Mouse (Mus musculus) limb, embryonic 14.5 days (tissue): Measurements from ENCODE around the gene Gapdh. TPM values are rescaled to one million over a fixed set of nuclear protein-coding genes. Genes with fewer than 3 reads are reported as not detected.

ENCODE experiments used
- ATAC-seq: fragments of 200-750 bp; cut with Nextera tagmentation; 2 replicates; pipeline ENCODE4 v1.8.0; 2017; ENCODE audit warnings: low read depth, moderate number of reproducible peaks, moderate TSS enrichment; ENCODE audit not compliant: low FRiP score
- DNase-seq: peaks from one replicate; pipeline ENCODE4 v3.0.0-alpha.2; 2015; ENCODE audit warnings: low spot score
- H3K27ac ChIP-seq: fragments of 300-500 bp; sonication (generic); replicated peaks from 2 replicates; pipeline ENCODE4 v1.5.1; 2014; ENCODE audit warnings: low read depth, mild to moderate bottlenecking, low read length, moderate library complexity, mixed read lengths
- H3K27me3 ChIP-seq: fragments of 300-500 bp; sonication (generic); 2 replicates; pipeline ENCODE4 v1.6.1; 2014; ENCODE audit warnings: low read length, mixed read lengths; ENCODE audit not compliant: control insufficient read depth, insufficient read depth
- H3K36me3 ChIP-seq: fragments of 300-500 bp; sonication (generic); 2 replicates; pipeline ENCODE4 v1.6.1; 2014; ENCODE audit warnings: mild to moderate bottlenecking, low read length, moderate library complexity, mixed read lengths; ENCODE audit not compliant: control insufficient read depth, insufficient read depth
- H3K4me1 ChIP-seq: fragments of 300-500 bp; sonication (generic); 2 replicates; pipeline ENCODE4 v1.6.1; 2014; ENCODE audit warnings: antibody characterized with exemption, low read length, mixed read lengths; ENCODE audit not compliant: control insufficient read depth, insufficient read depth
- H3K4me2 ChIP-seq: fragments of 300-500 bp; sonication (generic); replicated peaks from 2 replicates; pipeline ENCODE4 v1.6.1; 2014; ENCODE audit warnings: low read depth, mild to moderate bottlenecking, low read length, moderate library complexity; ENCODE audit not compliant: severe bottlenecking
- H3K4me3 ChIP-seq: fragments of 300-500 bp; sonication (generic); replicated peaks from 2 replicates; pipeline ENCODE4 v1.5.1; 2014; ENCODE audit warnings: low read length
- H3K9ac ChIP-seq: fragments of 300-500 bp; sonication (generic); 2 replicates; pipeline ENCODE4 v1.6.1; 2014; ENCODE audit warnings: mild to moderate bottlenecking, low read depth, low read length, moderate library complexity; ENCODE audit not compliant: severe bottlenecking
- H3K9me3 ChIP-seq: fragments of 300-500 bp; sonication (generic); 2 replicates; pipeline ENCODE4 v1.6.1; 2016; ENCODE audit warnings: low read length; ENCODE audit not compliant: control insufficient read depth
- POLR2A ChIP-seq: fragments of 200-500 bp; IDR thresholded peaks from 2 replicates; pipeline ENCODE4 v1.8.0; 2012; ENCODE audit warnings: inconsistent platforms, mild to moderate bottlenecking, moderate library complexity, borderline replicate concordance; ENCODE audit not compliant: insufficient read depth, insufficient read length; ENCODE audit errors: extremely low read depth
- WGBS: fragments of 180-500 bp; shearing (Covaris S2); extraction: QIAGEN DNeasy Blood & Tissue Kit; methylation state at CpG from one replicate; pipeline ENCODE4 v1.1.7; 2014; 5-methylcytosine and 5-hydroxymethylcytosine counted together
- polyA plus RNA-seq, 2 experiments: library from polyadenylated mRNA; depleted of rRNA in 1 of 2; stranded (reverse) in 1 of 2; unstranded in 1 of 2; fragments of >200 nt; fragmentation: Nextera tagmentation in 1 of 2; extraction: Ambion mirVana in 1 of 2; gene quantifications; 2 replicates each; pipeline versions ENCODE4 v1.2.1 to v1.2.3; 2012 to 2014

Gapdh gene
- polyA plus RNA-seq, 2 experiments: 1,691 to 3,758 TPM

DNA sequence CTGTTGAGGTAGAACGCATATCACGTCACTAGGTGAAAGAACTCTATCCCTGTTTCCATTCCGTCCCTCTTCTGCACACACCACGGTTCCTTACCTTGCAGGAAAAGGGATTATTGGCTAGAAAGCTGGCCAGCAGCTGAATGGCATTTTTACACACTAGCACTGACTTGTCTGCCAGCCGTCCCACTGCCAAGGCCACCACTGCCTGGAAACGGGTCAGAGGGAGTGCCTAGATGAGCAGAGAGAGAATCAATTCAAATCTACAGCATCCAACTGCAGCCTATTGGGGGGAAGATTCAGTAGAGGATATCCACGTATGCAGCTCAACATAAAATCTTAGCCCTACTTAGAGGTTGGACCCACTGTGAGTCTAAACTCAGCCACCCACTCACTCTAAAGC is 13.3 kb upstream of the Gapdh start:
- 90% methylated on average over 7 of the region's 7 CpGs for whole genome bisulfite sequencing
- Histone ChIP-seq H3K27ac (no peak overlapping the region), H3K4me2 (no peak overlapping the region), H3K9ac (no peak overlapping the region), H3K36me3 (peaks cover 98% of the 10 kb centered on the region), H3K4me1 (no peaks in the 10 kb centered on the region), H3K4me3 (no peak overlapping the region), H3K9me3 (no peaks in the 10 kb centered on the region), H3K27me3 (no peaks in the 10 kb centered on the region)
- DNase-seq: no peak
- ATAC-seq: no peak
- TF ChIP-seq POLR2A: no peak

DNA sequence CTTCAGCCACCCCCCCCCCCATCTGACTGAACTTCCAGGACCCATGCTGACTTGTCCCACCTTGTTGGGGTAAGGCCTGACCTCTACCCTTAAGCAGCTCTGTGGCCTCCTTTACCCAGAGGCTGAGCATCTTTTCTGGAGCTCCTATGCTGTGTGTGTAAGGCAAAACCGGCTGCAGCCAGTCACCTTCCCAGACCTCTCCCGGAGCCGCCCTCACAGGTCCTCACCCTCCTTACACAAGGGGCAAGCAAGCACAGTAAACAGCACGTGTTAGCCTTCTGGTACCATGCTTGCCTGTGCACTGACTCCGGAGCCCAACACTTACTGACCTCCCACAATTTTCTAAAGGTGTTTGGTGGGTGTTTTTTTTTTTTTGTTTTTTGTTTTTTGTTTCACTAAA is 9.2 kb upstream of the Gapdh start:
- Histone ChIP-seq H3K36me3 (peaks cover 95% of the 10 kb centered on the region), H3K27ac (no peak overlapping the region), H3K4me3 (no peak overlapping the region), H3K9ac (no peak overlapping the region), H3K4me2 (no peak overlapping the region), H3K27me3 (no peaks in the 10 kb centered on the region), H3K9me3 (no peaks in the 10 kb centered on the region), H3K4me1 (no peaks in the 10 kb centered on the region)
- no peak for DNase-seq
- WGBS: 96% methylated on average over 5 of the region's 5 CpGs
- ATAC-seq: no peak
- no peak for TF ChIP-seq POLR2A

DNA sequence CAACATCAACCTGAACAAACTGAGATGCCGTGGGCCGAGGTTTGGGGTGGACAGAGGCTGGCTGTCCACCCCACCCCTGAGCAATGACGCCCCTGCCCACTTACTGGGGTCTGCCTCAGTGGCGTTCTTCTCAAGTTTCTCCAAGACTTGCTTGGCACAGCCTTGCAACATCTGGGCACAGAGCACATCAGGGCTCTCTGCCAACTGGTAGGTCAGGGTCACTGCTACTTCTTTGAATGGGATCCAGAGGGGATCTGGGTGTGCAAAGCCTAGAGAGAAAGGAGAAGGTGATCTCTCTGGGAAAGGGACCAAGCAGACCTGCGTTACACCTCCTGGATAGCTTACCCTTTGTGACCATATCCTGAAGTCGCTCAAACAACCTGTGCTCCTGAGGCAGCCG is 7.0 kb upstream of the Gapdh start:
- TF ChIP-seq POLR2A: no peak
- Histone ChIP-seq H3K4me2 (no peak overlapping the region), H3K27ac (no peak overlapping the region), H3K4me3 (no peak overlapping the region), H3K9ac (no peak overlapping the region), H3K4me1 (no peaks in the 10 kb centered on the region), H3K36me3 (peaks cover 97% of the 10 kb centered on the region), H3K9me3 (no peaks in the 10 kb centered on the region), H3K27me3 (no peaks in the 10 kb centered on the region)
- WGBS: 94% methylated on average over 7 of the region's 7 CpGs
- ATAC-seq: no peak
- DNase-seq: no peak

GRCm38 (mm10) chr6:125172474-125172873 is 6.2 kb upstream of the Gapdh start:
- ATAC-seq (no peak), DNase-seq (no peak)
- WGBS: 89% methylated on average over 2 of the region's 2 CpGs
- Histone ChIP-seq H3K9me3 (no peaks in the 10 kb centered on the region), H3K9ac (no peak overlapping the region), H3K36me3 (peaks cover 97% of the 10 kb centered on the region), H3K27me3 (no peaks in the 10 kb centered on the region), H3K4me2 (no peak overlapping the region), H3K4me3 (no peak overlapping the region), H3K27ac (no peak overlapping the region), H3K4me1 (peaks cover 3% of the 10 kb centered on the region)
- no peak for TF ChIP-seq POLR2A

DNA sequence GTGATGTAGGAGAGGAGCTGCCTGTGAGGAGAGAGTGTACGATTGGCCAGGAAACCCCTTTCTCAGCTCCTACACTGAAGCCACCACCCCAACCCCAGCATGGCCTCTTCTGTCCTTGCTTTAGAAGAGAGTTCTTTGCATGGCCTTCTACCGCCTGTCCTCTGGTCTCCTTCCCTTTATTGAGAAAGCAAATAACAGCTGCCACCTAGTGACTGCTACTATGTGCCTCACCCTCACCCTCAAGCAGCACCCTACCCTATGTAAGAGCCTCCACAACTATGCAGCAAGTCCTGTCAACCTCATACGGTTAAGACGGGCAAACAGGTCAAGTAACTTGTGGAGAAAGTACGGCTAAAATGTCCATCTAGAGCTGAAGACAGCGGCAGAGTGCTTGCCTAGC is 3.9 kb upstream of the Gapdh start:
- Histone ChIP-seq H3K4me3 (no peak overlapping the region), H3K4me2 (no peak overlapping the region), H3K36me3 (peaks cover 79% of the 10 kb centered on the region), H3K4me1 (peaks cover 16% of the 10 kb centered on the region), H3K9me3 (no peaks in the 10 kb centered on the region), H3K27ac (no peak overlapping the region), H3K9ac (no peak overlapping the region), H3K27me3 (no peaks in the 10 kb centered on the region)
- no peak for TF ChIP-seq POLR2A
- no peak for ATAC-seq
- DNase-seq: no peak
- 79% methylated on average over 6 of the region's 6 CpGs for WGBS

DNA sequence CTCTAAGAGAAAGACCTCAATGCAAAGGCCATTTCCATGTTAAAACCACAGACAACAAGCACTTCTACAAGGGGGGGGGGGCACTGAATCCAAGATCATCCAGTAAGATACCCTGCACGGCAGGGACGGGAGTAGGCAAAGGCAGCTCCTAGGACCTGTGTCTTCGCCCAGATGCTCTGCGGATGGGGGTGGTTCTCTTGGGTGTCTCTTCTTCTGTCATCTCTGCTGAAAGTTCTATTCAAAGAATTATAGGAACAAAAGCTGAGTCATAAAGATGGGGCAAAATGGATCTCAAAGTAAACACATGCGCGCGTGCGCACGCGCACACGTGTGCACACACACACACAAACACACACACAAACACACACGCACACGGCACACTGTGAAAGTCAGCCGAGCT is 1.8 kb upstream of the Gapdh start:
- Histone ChIP-seq H3K9me3 (no peaks in the 10 kb centered on the region), H3K36me3 (peaks cover 77% of the 10 kb centered on the region), H3K9ac (no peak overlapping the region), H3K27me3 (no peaks in the 10 kb centered on the region), H3K4me3 (no peak overlapping the region), H3K4me2 (no peak overlapping the region), H3K4me1 (peaks cover 28% of the 10 kb centered on the region), H3K27ac (no peak overlapping the region)
- DNase-seq (no peak), ATAC-seq (no peak)
- TF ChIP-seq POLR2A: no peak
- 90% methylated on average over 14 of the region's 14 CpGs for WGBS
